Mouse (Mus musculus) liver, embryonic 14.5 days (tissue): ENCODE results near the gene 2310061I04Rik.

Experiments
- CTCF ChIP-seq: IDR thresholded peaks from 2 replicates; pipeline ENCODE4 v1.5.1; 2016; ENCODE audit warnings: antibody characterized with exemption, low read depth, control low read depth
- EP300 ChIP-seq: IDR thresholded peaks from 2 replicates; pipeline ENCODE4 v1.6.1; 2016; ENCODE audit warnings: antibody characterized with exemption, low read depth

DNA sequence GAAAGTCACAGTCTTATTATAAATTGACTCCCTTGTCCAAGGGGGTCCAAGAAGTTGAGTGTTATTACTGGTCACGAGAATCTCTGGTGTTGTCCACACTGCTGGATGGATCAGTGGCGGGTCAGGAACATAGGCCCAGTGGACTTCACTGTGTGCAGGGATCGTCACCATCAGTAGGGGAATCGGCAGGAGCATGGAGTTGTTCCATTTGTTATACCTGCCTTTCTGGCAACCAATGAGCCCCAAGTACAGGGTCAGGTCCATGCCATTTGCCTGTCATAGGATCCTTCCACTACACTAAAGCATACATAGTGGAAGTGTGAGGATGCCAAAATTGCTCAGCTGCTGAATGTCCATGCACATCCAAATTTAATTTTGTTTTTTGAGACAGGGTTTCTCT is 35.4 kb upstream of the 2310061I04Rik start:
- no peak for TF ChIP-seq CTCF
- TF ChIP-seq EP300 = no peak
